Mouse (Mus musculus) brain, embryonic 14.5 days (tissue): ENCODE data around the gene Ror2.

ENCODE experiments used
- CTCF ChIP-seq: fragments of 200-500 bp; IDR thresholded peaks from 2 replicates; pipeline ENCODE4 v1.5.1; 2012; ENCODE audit warnings: inconsistent platforms, mild to moderate bottlenecking, moderate library complexity, borderline replicate concordance; ENCODE audit not compliant: insufficient read depth, insufficient read length; ENCODE audit errors: extremely low read depth
- POLR2A ChIP-seq: fragments of 200-500 bp; IDR thresholded peaks from 2 replicates; pipeline ENCODE4 v1.6.1; 2012; ENCODE audit warnings: mild to moderate bottlenecking, inconsistent platforms, borderline replicate concordance; ENCODE audit not compliant: poor library complexity, insufficient read depth, insufficient read length, severe bottlenecking; ENCODE audit errors: extremely low read depth

DNA sequence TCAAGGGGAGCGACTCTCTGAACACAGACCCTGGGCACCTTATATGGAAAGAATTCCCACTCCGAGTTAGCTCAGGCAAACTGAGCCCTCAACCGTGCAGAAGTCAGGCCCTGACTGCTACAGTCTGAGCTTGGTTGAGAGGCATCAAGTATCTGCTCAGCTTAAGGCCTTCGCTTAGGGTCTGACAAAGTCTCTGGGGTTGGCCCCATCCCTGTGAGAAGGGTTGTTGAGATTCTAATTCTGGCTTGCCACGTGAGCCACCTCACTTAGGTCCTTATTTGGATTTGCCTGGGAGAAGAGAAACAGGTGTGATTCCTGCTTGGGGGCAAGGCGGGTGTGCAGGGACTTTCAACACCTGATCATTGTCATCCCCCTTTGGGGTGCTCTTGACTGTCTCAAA is 129.6 kb downstream of the Ror2 start:
- no peak for TF ChIP-seq CTCF
- no peak for TF ChIP-seq POLR2A
